Mouse (Mus musculus): ENCODE measurements around the gene Rdh16f1. TPM values are rescaled to one million over a fixed set of nuclear protein-coding genes. Genes with fewer than 3 reads are reported as not detected.

Gene Rdh16f1
- not detected in 2 replicates for polyA plus RNA-seq (2011; ENCODE audit: insufficient read depth, insufficient read length, low replicate concordance, missing spikeins)

GRCm38 (mm10) chr10:127759181-127760110 lies at the start of gene Rdh16f1, which contains the start of gene Rdh1:
TSS of gene Rdh16f1 (plus strand) at chr10:127759787.
TSS of gene Rdh1 (plus strand) at chr10:127759721.
- Histone ChIP-seq H3K4me1 (ENCODE audit: control insufficient read depth, insufficient read depth, low read length) (no peaks in the 10 kb centered on the region), H3K27ac (ENCODE audit: control insufficient read depth, insufficient read depth, low read depth, low read length, poor library complexity) (no peak within 1 kb of the TSS), H3K4me3 (replicated peaks; ENCODE audit: control insufficient read depth, low read depth, low read length) (no peak within 1 kb of the TSS)
- no peak for TF ChIP-seq CTCF (IDR thresholded peaks at IDR 0.05; ENCODE audit: control insufficient read depth, insufficient read depth, low read length)
- no peak for TF ChIP-seq POLR2A (IDR thresholded peaks at IDR 0.05; ENCODE audit: borderline replicate concordance, control insufficient read depth, low read depth, low read length)
- 74% methylated on average over 9 of the region's 9 CpGs for WGBS

- TF ChIP-seq POLR2A (IDR thresholded peaks at IDR 0.05; ENCODE audit: borderline replicate concordance, control insufficient read depth, low read depth, low read length) (no peak), CTCF (IDR thresholded peaks at IDR 0.05; ENCODE audit: control insufficient read depth, insufficient read depth, low read length) (no peak)
- 86% methylated on average over 13 of the region's 13 CpGs for WGBS
- H3K4me3 ChIP-seq (replicated peaks; ENCODE audit: control insufficient read depth, low read depth, low read length), result no peak overlapping the region
- peaks cover 2% of the 10 kb centered on the region; the same call in 1 of the 2 replicates for H3K4me1 ChIP-seq (ENCODE audit: control insufficient read depth, insufficient read depth, low read length)
- no peak overlapping the region for H3K27ac ChIP-seq (ENCODE audit: control insufficient read depth, insufficient read depth, low read depth, low read length, poor library complexity)
Observed at GRCm38 (mm10) chr10:127710331-127710730, 49.3 kb upstream of the Rdh16f1 start.

GRCm38 (mm10) chr10:127712736-127713135 lies 46.9 kb upstream of the Rdh16f1 start:
- no peaks in the 10 kb centered on the region for H3K4me1 ChIP-seq (ENCODE audit: control insufficient read depth, insufficient read depth, low read length)
- WGBS, result 89% methylated on average over 6 of the region's 6 CpGs
- TF ChIP-seq CTCF (IDR thresholded peaks at IDR 0.05; ENCODE audit: control insufficient read depth, insufficient read depth, low read length) (no peak), POLR2A (IDR thresholded peaks at IDR 0.05; ENCODE audit: borderline replicate concordance, control insufficient read depth, low read depth, low read length) (no peak)
- no peak overlapping the region for H3K4me3 ChIP-seq (replicated peaks; ENCODE audit: control insufficient read depth, low read depth, low read length)
- no peak overlapping the region for H3K27ac ChIP-seq (ENCODE audit: control insufficient read depth, insufficient read depth, low read depth, low read length, poor library complexity)

GRCm38 (mm10) chr10:127721671-127722418 lies 37.7 kb upstream of the Rdh16f1 start:
- no peak overlapping the region for H3K27ac ChIP-seq (ENCODE audit: control insufficient read depth, insufficient read depth, low read depth, low read length, poor library complexity)
- H3K4me3 ChIP-seq (replicated peaks; ENCODE audit: control insufficient read depth, low read depth, low read length), result no peak overlapping the region
- no peaks in the 10 kb centered on the region for H3K4me1 ChIP-seq (ENCODE audit: control insufficient read depth, insufficient read depth, low read length)
- no peak for TF ChIP-seq CTCF (IDR thresholded peaks at IDR 0.05; ENCODE audit: control insufficient read depth, insufficient read depth, low read length)
- no peak for TF ChIP-seq POLR2A (IDR thresholded peaks at IDR 0.05; ENCODE audit: borderline replicate concordance, control insufficient read depth, low read depth, low read length)
- 61% methylated on average over 20 of the region's 20 CpGs for WGBS

- WGBS, result 81% methylated on average over 3 of the region's 3 CpGs
- no peaks in the 10 kb centered on the region; the same call in 1 of the 2 replicates for H3K4me1 ChIP-seq (ENCODE audit: control insufficient read depth, insufficient read depth, low read length)
- H3K27ac ChIP-seq (ENCODE audit: control insufficient read depth, insufficient read depth, low read depth, low read length, poor library complexity), result no peak within 1 kb of the TSS
- no peak within 1 kb of the TSS for H3K4me3 ChIP-seq (replicated peaks; ENCODE audit: control insufficient read depth, low read depth, low read length)
- no peak for TF ChIP-seq CTCF (IDR thresholded peaks at IDR 0.05; ENCODE audit: control insufficient read depth, insufficient read depth, low read length)
- TF ChIP-seq POLR2A (IDR thresholded peaks at IDR 0.05; ENCODE audit: borderline replicate concordance, control insufficient read depth, low read depth, low read length), result no peak
Observed at GRCm38 (mm10) chr10:127724178-127724577, 35.4 kb upstream of the Rdh16f1 start, which contains the start of gene Tac2. TSS of gene Tac2 (plus strand) at chr10:127724478.

- TF ChIP-seq CTCF (IDR thresholded peaks at IDR 0.05; ENCODE audit: control insufficient read depth, insufficient read depth, low read length), result no peak
- no peak for TF ChIP-seq POLR2A (IDR thresholded peaks at IDR 0.05; ENCODE audit: borderline replicate concordance, control insufficient read depth, low read depth, low read length)
- H3K27ac ChIP-seq (ENCODE audit: control insufficient read depth, insufficient read depth, low read depth, low read length, poor library complexity), result no peak overlapping the region
- H3K4me1 ChIP-seq (ENCODE audit: control insufficient read depth, insufficient read depth, low read length), result no peaks in the 10 kb centered on the region; the same call in 1 of the 2 replicates
- whole genome bisulfite sequencing, result 59% methylated on average over 4 of the region's 4 CpGs
- no peak overlapping the region for H3K4me3 ChIP-seq (replicated peaks; ENCODE audit: control insufficient read depth, low read depth, low read length)
Observed at GRCm38 (mm10) chr10:127725136-127725535, 34.5 kb upstream of the Rdh16f1 start.

GRCm38 (mm10) chr10:127728437-127728836 lies 31.1 kb upstream of the Rdh16f1 start:
- 73% methylated on average over 8 of the region's 8 CpGs for WGBS
- TF ChIP-seq POLR2A (IDR thresholded peaks at IDR 0.05; ENCODE audit: borderline replicate concordance, control insufficient read depth, low read depth, low read length) (no peak), CTCF (IDR thresholded peaks at IDR 0.05; ENCODE audit: control insufficient read depth, insufficient read depth, low read length) (no peak)
- Histone ChIP-seq H3K4me1 (ENCODE audit: control insufficient read depth, insufficient read depth, low read length) (peaks cover 3% of the 10 kb centered on the region; the same call in 1 of the 2 replicates), H3K27ac (ENCODE audit: control insufficient read depth, insufficient read depth, low read depth, low read length, poor library complexity) (no peak overlapping the region), H3K4me3 (replicated peaks; ENCODE audit: control insufficient read depth, low read depth, low read length) (no peak overlapping the region)

Measured in bone marrow, adult 2 months (tissue).